Comparison of ENCODE assay signal across 17 mouse cellular contexts in the genomic region with DNA sequence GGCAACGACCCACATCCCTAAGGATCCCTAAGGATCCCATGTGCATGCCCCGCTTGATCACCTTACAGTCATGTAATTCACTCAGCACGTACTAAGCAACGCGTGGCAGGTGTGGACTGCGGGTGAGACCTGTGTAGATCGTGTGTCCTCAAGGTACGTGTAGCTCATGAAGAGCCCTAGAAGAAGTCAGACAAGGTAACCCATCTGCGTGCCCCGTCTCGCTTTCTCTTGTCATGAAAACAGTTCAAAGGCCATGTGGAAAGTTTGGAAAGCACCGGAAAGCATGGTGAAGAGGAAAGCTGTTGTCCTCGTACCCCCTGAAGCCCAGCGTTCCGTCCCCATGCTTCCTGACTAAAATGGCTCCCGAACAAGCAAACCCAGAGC. TPM values are rescaled to one million over a fixed set of nuclear protein-coding genes. Genes with fewer than 3 reads are reported as not detected.
A peak's percentile ranks its signal among the peaks of the same experiment; 100 is the strongest.
DNase-seq lines count a peak whose midpoint lies in the region; ATAC-seq and TF ChIP-seq lines count a peak whose summit lies in the region.
"Had no signal": no experiment of that assay in that cellular context is flagged by ENCODE, and none has a peak within 500 bp of the region (broad histone marks: within the 10 kb centered on the region; RNA-seq: fewer than 3 reads in every experiment).

No protein-coding gene starts in this region.

- no peaks in the 10 kb centered on the region for H3K27me3 ChIP-seq in heart, embryonic 12.5 days (replicated peaks)
- H3K27me3 ChIP-seq in heart, adult 2 months (ENCODE audit: control insufficient read depth, insufficient read depth, low read length), result no peaks in the 10 kb centered on the region
- H3K27me3 ChIP-seq in E14TG2a.4 (ENCODE audit: insufficient read depth, low read length), result no peaks in the 10 kb centered on the region
- H3K27me3 ChIP-seq in intestine, embryonic 16.5 days (replicated peaks; ENCODE audit: control insufficient read depth, insufficient read depth, low read length), result no peaks in the 10 kb centered on the region
- no peaks in the 10 kb centered on the region for H3K27me3 ChIP-seq in liver, postnatal 0 days (ENCODE audit: insufficient read depth, low read length)
- H3K27me3 ChIP-seq in hindbrain, embryonic 10.5 days (ENCODE audit: insufficient read depth, poor library complexity, severe bottlenecking), result no peaks in the 10 kb centered on the region
- H3K27me3 ChIP-seq: CH12.LX; heart, embryonic 13.5 days had no signal

- WGBS in heart, embryonic 12.5 days, result 89% methylated on average over 16 of the region's 16 CpGs
- WGBS in heart, adult 2 months, result 95% methylated on average over 16 of the region's 16 CpGs
- WGBS in intestine, embryonic 16.5 days, result 84% methylated on average over 16 of the region's 16 CpGs
- WGBS in liver, postnatal 0 days (ENCODE audit: insufficient replicate concordance), result 78% methylated on average over 16 of the region's 16 CpGs
- WGBS in hindbrain, embryonic 10.5 days, result 86% methylated on average over 16 of the region's 16 CpGs

- ATAC-seq in heart, embryonic 12.5 days (ENCODE audit: insufficient number of reproducible peaks, low FRiP score), result no peak
- ATAC-seq in intestine, embryonic 16.5 days, result peak; percentile 12; the same call in 1 of the 2 replicates
- ATAC-seq in liver, postnatal 0 days, result no peak
- ATAC-seq in cerebellum, adult (ENCODE audit: insufficient number of reproducible peaks, low FRiP score, low TSS enrichment), result no peak
- ATAC-seq: hindbrain, postnatal 0 days; midbrain, embryonic 16.5 days had no signal

- no peaks in the 10 kb centered on the region for H3K36me3 ChIP-seq in heart, embryonic 12.5 days
- no peaks in the 10 kb centered on the region for H3K36me3 ChIP-seq in heart, adult 2 months (ENCODE audit: control insufficient read depth, insufficient read depth, low read length)
- H3K36me3 ChIP-seq in E14TG2a.4 (ENCODE audit: insufficient read depth, low read length), result no peaks in the 10 kb centered on the region
- no peaks in the 10 kb centered on the region for H3K36me3 ChIP-seq in intestine, embryonic 16.5 days (ENCODE audit: control insufficient read depth, insufficient read depth, low read length)
- no peaks in the 10 kb centered on the region for H3K36me3 ChIP-seq in liver, postnatal 0 days (replicated peaks; ENCODE audit: insufficient read depth, low read length)
- H3K36me3 ChIP-seq in hindbrain, embryonic 10.5 days, result no peaks in the 10 kb centered on the region
- H3K36me3 ChIP-seq: heart, embryonic 13.5 days had no signal

- intact Hi-C loops in heart, adult 2 months (cut with DNase I), result no loop called here

- no peak for TF ChIP-seq CTCF in heart, adult 2 months (IDR thresholded peaks at IDR 0.05)
- TF ChIP-seq CTCF in E14TG2a.4 (conservative IDR thresholded peaks at IDR 0.05; ENCODE audit: low read length), result no peak
- TF ChIP-seq CTCF in liver, postnatal 0 days (IDR thresholded peaks at IDR 0.05; ENCODE audit: low read depth), result no peak

- DNase-seq in heart, adult 2 months, result no peak
- no peak for DNase-seq in liver, postnatal 0 days
- no peak for DNase-seq in hindbrain, embryonic 10.5 days (ENCODE audit: low spot score)
- DNase-seq: adrenal gland, postnatal 25 days; cerebellum, adult 9-10 months; gastrocnemius, postnatal 14 days; heart, postnatal 4 days; layer of hippocampus, postnatal 36 days; lung, adult 2 months had no signal

- H3K4me2 ChIP-seq in heart, embryonic 12.5 days, result peak overlapping the region; percentile 9; the same call in 1 of the 2 replicates
- H3K4me2 ChIP-seq in intestine, embryonic 16.5 days (ENCODE audit: low read depth, low read length), result peak overlapping the region; percentile 38; the same call in 1 of the 2 replicates
- no peak overlapping the region for H3K4me2 ChIP-seq in liver, postnatal 0 days (ENCODE audit: low read depth, low read length)

- no peak overlapping the region for H3K4me3 ChIP-seq in heart, embryonic 12.5 days
- no peak overlapping the region for H3K4me3 ChIP-seq in heart, adult 2 months
- peak overlapping the region; percentile 14; the same call in 1 of the 2 replicates for H3K4me3 ChIP-seq in E14TG2a.4 (replicated peaks; ENCODE audit: low read length)
- no peak overlapping the region for H3K4me3 ChIP-seq in intestine, embryonic 16.5 days (ENCODE audit: low read length)
- no peak overlapping the region for H3K4me3 ChIP-seq in liver, postnatal 0 days (ENCODE audit: low read depth, low read length)
- no peak overlapping the region for H3K4me3 ChIP-seq in hindbrain, embryonic 10.5 days
- H3K4me3 ChIP-seq: heart, embryonic 13.5 days had no signal

- H3K9me3 ChIP-seq in heart, embryonic 12.5 days (replicated peaks), result no peaks in the 10 kb centered on the region
- no peaks in the 10 kb centered on the region for H3K9me3 ChIP-seq in E14TG2a.4 (ENCODE audit: low read length)
- H3K9me3 ChIP-seq in intestine, embryonic 16.5 days (ENCODE audit: control insufficient read depth, low read length), result no peaks in the 10 kb centered on the region
- H3K9me3 ChIP-seq in liver, postnatal 0 days (ENCODE audit: low read length), result no peaks in the 10 kb centered on the region
- no peaks in the 10 kb centered on the region for H3K9me3 ChIP-seq in hindbrain, embryonic 10.5 days
- H3K9me3 ChIP-seq: heart, embryonic 13.5 days had no signal

- peaks cover 92% of the 10 kb centered on the region for H3K4me1 ChIP-seq in heart, embryonic 12.5 days (replicated peaks)
- peaks cover 15% of the 10 kb centered on the region for H3K4me1 ChIP-seq in heart, adult 2 months (ENCODE audit: control insufficient read depth, insufficient read depth, low read length)
- peaks cover 94% of the 10 kb centered on the region for H3K4me1 ChIP-seq in E14TG2a.4 (replicated peaks; ENCODE audit: low read depth, low read length)
- H3K4me1 ChIP-seq in intestine, embryonic 16.5 days (ENCODE audit: control insufficient read depth, insufficient read depth, low read length), result peaks cover 50% of the 10 kb centered on the region
- peaks cover 35% of the 10 kb centered on the region for H3K4me1 ChIP-seq in liver, postnatal 0 days (ENCODE audit: insufficient read depth)
- peaks cover 58% of the 10 kb centered on the region for H3K4me1 ChIP-seq in hindbrain, embryonic 10.5 days (replicated peaks)

- H3K27ac ChIP-seq in heart, embryonic 12.5 days (ENCODE audit: poor library complexity, severe bottlenecking), result no peak overlapping the region
- H3K27ac ChIP-seq in heart, adult 2 months, result no peak overlapping the region
- H3K27ac ChIP-seq in intestine, embryonic 16.5 days (ENCODE audit: low read length), result no peak overlapping the region
- 0 out of 2 replicates have a peak overlapping the region, but pooled peaks have one; percentile 22 for H3K27ac ChIP-seq in liver, postnatal 0 days (ENCODE audit: low read depth)
- H3K27ac ChIP-seq in hindbrain, embryonic 10.5 days, result no peak overlapping the region; the same call in 1 of the 2 replicates
- H3K27ac ChIP-seq: heart, embryonic 13.5 days; hindbrain, postnatal 0 days had no signal

- H3K9ac ChIP-seq in heart, embryonic 12.5 days, result no peak overlapping the region
- no peak overlapping the region for H3K9ac ChIP-seq in heart, adult 2 months (ENCODE audit: low read depth, low read length)
- no peak overlapping the region for H3K9ac ChIP-seq in intestine, embryonic 16.5 days (ENCODE audit: low read depth, low read length)
- H3K9ac ChIP-seq in liver, postnatal 0 days (replicated peaks), result no peak overlapping the region
- H3K9ac ChIP-seq: heart, embryonic 13.5 days had no signal

- H3K79me2 ChIP-seq in heart, adult 2 months (replicated peaks; ENCODE audit: control insufficient read depth, insufficient read depth, low read length), result no peaks in the 10 kb centered on the region

- TF ChIP-seq EP300 in heart, adult 2 months (IDR thresholded peaks at IDR 0.05; ENCODE audit: insufficient read depth, low read depth, low read length), result no peak
- no peak for TF ChIP-seq EP300 in liver, postnatal 0 days (IDR thresholded peaks at IDR 0.05; ENCODE audit: low read depth)

- TF ChIP-seq POLR2A in heart, adult 2 months (IDR thresholded peaks at IDR 0.05; ENCODE audit: insufficient read depth, low read depth, low read length), result no peak

RNA-seq across cellular contexts. Expression of gene Sipa1l1, which starts 21.5 kb away (rescaled TPM):
- polyA plus RNA-seq in heart, embryonic 12.5 days (2016; fragmentation: Nextera tagmentation; extraction: Ambion mirVana), result 35.5 and 43.0 TPM in 2 replicates
- 1 to 10 TPM; 6.9 to 9.1 TPM for total RNA-seq in heart, adult 2 months (2021)
- polyA plus RNA-seq in heart, adult 2 months (2012; rRNA removed), result 8.4 and 9.9 TPM in 2 replicates
- 20.1 and 21.2 TPM in 2 replicates for polyA plus RNA-seq in intestine, embryonic 16.5 days (2015; fragmentation: Nextera tagmentation; extraction: Ambion mirVana)
- 2.0 and 3.2 TPM in 2 replicates for polyA plus RNA-seq in liver, postnatal 0 days (2015; fragmentation: Nextera tagmentation; extraction: Ambion mirVana)
- polyA plus RNA-seq in hindbrain, embryonic 10.5 days (2016; fragmentation: Nextera tagmentation; extraction: Ambion mirVana), result 26.0 and 30.2 TPM in 2 replicates
